Mouse (Mus musculus) limb, embryonic 12.5 days (tissue): ENCODE measurements at regions not wholly inside any gene's neighbourhood (a gene's known extent, or its start where the extent isn't known, plus 50 kb on each side); places are given as distances from the start of the nearest gene placed in this dataset.

Experiments used
- ATAC-seq: fragments of 200-750 bp; cut with Nextera tagmentation; 2 replicates; pipeline ENCODE4 v1.8.0; 2017; ENCODE audit warnings: low read depth, moderate TSS enrichment; ENCODE audit not compliant: insufficient number of reproducible peaks, insufficient read depth, low FRiP score, low TSS enrichment
- H3K27ac ChIP-seq: fragments of 300-500 bp; sonication (generic); 2 replicates; pipeline ENCODE4 v1.5.1; 2016; ENCODE audit warnings: mild to moderate bottlenecking, moderate library complexity
- H3K27me3 ChIP-seq: fragments of 300-500 bp; sonication (generic); 2 replicates; pipeline ENCODE4 v1.6.1; 2016; ENCODE audit warnings: mild to moderate bottlenecking, moderate library complexity
- H3K36me3 ChIP-seq: fragments of 300-500 bp; sonication (generic); 2 replicates; pipeline ENCODE4 v1.6.1; 2016; ENCODE audit warnings: mild to moderate bottlenecking, moderate library complexity
- H3K4me1 ChIP-seq: fragments of 300-500 bp; sonication (generic); replicated peaks from 2 replicates; pipeline ENCODE4 v1.6.1; 2016
- H3K4me2 ChIP-seq: fragments of 300-500 bp; sonication (generic); 2 replicates; pipeline ENCODE4 v1.6.1; 2016; ENCODE audit warnings: mild to moderate bottlenecking, moderate library complexity
- H3K4me3 ChIP-seq: fragments of 300-500 bp; sonication (generic); replicated peaks from 2 replicates; pipeline ENCODE4 v1.5.1; 2016; ENCODE audit warnings: mild to moderate bottlenecking
- H3K9ac ChIP-seq: fragments of 300-500 bp; sonication (generic); replicated peaks from 2 replicates; pipeline ENCODE4 v1.6.1; 2016; ENCODE audit warnings: mild to moderate bottlenecking, moderate library complexity
- H3K9me3 ChIP-seq: fragments of 300-500 bp; sonication (generic); 2 replicates; pipeline ENCODE4 v1.6.1; 2016; ENCODE audit warnings: mild to moderate bottlenecking, moderate library complexity
- WGBS: fragments of 180-500 bp; shearing (Covaris S2); methylation state at CpG from one replicate; pipeline ENCODE4 v1.1.7; 2016; 5-methylcytosine and 5-hydroxymethylcytosine counted together

DNA sequence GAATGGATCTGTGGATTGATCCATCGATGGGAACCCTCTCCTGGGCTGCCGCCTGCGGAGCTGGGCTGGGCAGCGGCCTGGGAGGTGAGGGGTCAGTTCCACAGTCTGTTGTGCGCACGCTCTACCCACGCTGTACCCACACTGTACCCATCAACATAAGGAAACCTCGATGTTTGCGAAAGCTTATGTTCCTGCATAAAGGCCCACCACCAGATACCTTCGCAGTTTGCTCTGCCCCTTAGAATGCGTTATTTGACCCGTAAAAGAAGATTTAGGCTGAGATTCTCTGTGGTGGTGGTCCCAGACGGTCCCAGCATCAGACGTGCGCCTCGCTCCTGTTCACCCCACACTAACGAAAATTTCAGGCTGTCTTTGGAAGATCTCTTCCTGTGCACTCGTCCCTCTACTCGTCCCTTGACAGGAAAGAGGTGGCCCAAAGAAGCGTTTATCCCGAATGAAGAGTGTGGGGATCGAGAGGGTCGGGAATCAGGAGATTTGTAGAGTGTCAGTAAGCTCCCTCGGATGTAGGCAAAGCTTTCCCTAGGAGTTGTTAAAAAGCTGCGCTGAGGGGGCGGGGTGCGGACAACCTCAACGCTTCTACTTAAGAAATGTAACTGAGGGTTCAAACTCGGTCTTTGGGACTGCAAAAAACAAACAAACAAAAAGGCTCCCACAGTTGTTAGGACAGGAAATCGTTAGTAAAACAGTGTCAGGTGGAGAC, 123.9 kb downstream of the Tmem161b start:
- Histone ChIP-seq H3K27me3 (peaks cover 50% of the 10 kb centered on the region), H3K9ac (no peak overlapping the region), H3K27ac (no peak overlapping the region), H3K4me1 (peaks cover 8% of the 10 kb centered on the region), H3K4me3 (no peak overlapping the region), H3K9me3 (no peaks in the 10 kb centered on the region), H3K36me3 (no peaks in the 10 kb centered on the region), H3K4me2 (no peak overlapping the region)
- ATAC-seq = no peak
- WGBS = under 1% methylated on average over 30 of the region's 30 CpGs

DNA sequence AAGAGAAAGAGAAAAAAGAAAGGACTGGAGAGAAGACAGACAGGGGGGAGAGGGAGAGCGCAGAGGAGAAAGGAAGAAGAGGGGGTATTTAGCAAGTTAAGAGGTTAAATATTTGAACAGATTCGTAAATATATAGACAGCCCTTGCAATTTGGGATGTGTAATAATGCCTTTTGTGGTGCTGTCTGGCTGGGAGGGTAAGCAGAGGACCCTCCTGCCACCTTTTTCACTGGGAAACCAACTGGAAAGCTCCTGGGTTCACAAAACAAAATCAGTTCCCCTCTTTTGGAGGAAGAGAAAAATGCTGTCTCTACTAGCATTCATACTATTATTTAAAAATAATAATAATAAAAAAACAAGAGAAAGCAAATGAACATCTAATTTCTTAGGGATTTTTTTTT, 124.5 kb downstream of the Tmem161b start:
- H3K9ac ChIP-seq = no peak overlapping the region
- no peaks in the 10 kb centered on the region for H3K36me3 ChIP-seq
- H3K27ac ChIP-seq = no peak overlapping the region
- H3K4me2 ChIP-seq = no peak overlapping the region
- 0% methylated on average over 2 of the region's 2 CpGs for WGBS
- no peak overlapping the region for H3K4me3 ChIP-seq
- no peaks in the 10 kb centered on the region for H3K9me3 ChIP-seq
- peaks cover 8% of the 10 kb centered on the region for H3K4me1 ChIP-seq
- no peak for ATAC-seq
- peaks cover 47% of the 10 kb centered on the region for H3K27me3 ChIP-seq

DNA sequence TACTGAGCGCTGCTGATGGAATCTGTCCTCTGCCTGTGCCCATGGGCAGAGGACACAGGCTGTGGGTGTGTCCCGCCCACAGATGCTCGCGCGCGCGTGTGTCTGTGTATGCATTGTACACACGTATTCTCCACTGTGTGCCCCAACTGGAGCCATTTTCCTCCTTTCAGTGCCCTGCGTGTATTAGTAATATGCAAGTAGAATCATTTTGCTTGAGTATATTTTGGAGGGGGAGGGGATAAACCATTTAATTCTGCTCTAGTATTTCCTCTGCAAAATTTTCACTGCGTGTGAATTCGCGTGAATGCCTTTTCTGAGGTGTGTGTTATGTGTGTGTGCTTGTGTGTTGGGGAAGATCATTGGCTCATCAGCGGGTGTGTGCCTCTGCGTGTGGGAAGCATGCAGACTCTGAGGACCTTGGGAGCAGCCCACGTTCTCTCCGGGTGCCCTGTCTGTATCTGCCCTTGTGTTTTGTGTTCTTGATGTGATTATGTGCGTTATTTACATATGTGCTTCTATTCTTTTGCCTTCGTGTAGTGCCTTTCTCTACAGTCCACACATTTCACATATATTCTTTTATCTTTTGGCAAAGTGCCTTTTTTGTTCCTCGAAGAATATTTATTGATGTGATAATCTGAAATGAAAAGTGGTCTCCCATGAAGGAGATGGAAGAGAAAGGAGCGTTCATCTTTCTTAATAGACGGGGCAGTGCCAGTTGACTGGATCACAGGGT, 125.3 kb downstream of the Tmem161b start:
- Histone ChIP-seq H3K9ac (no peak overlapping the region), H3K4me3 (peak overlapping the region; percentile 8; the same call in 1 of the 2 replicates)

DNA sequence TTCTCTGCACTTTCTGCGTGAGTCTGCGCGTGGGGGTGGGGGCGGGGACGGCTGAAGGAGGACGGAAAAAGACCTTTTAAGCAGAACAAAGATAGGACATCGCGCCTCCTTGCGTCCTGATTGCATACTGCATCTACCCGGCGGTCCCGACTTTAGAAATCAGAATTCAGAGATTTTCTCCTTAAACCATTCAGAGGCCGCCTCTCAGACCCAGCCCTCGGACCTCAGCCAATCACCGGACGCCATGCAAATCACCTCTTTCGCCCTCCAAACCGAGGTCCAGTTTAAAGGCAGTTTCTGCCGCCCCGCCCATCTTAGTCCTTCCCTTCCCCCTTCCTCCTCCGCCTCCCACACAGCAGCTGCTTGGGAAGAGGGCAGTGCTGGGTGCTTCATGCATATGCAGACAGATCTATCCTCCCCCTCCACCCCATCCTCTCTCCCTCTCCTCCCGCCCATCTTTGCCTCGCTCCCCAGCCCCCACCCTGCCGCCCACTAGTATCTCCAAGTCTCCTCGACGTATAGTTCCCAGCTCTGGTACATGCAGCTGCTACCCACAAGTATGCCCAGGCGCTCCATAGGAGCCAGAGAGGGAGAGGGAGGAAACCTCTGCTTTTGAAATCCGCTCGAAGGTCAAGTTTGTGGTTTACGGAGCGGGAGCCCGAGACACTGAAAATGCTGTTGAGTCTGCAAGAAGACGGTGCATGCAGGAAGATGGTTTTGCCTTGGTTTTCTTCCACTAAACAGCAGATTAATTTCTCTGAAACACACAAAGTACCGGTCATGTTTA, 126.0 kb downstream of the Tmem161b start:
- peak overlapping the region; percentile 27; the same call in 1 of the 2 replicates for H3K9ac ChIP-seq
- peak overlapping the region; percentile 44 for H3K4me3 ChIP-seq
- ATAC-seq = peak; percentile 98
- no peaks in the 10 kb centered on the region for H3K36me3 ChIP-seq
- peaks cover 8% of the 10 kb centered on the region for H3K4me1 ChIP-seq
- WGBS = under 1% methylated on average over 34 of the region's 34 CpGs
- H3K9me3 ChIP-seq = no peaks in the 10 kb centered on the region
- H3K27ac ChIP-seq = peak overlapping the region; percentile 29; the same call in 1 of the 2 replicates
- H3K4me2 ChIP-seq = peak overlapping the region; percentile 79
- H3K27me3 ChIP-seq = peaks cover 40% of the 10 kb centered on the region

More for the DNA sequence above, 125.3 kb downstream of the Tmem161b start:
- ATAC-seq = no peak
- WGBS = 1% methylated on average over 21 of the region's 21 CpGs
- no peaks in the 10 kb centered on the region for H3K9me3 ChIP-seq
- H3K4me2 ChIP-seq = peak overlapping the region; percentile 79
- no peaks in the 10 kb centered on the region for H3K36me3 ChIP-seq
- peaks cover 42% of the 10 kb centered on the region for H3K27me3 ChIP-seq
- H3K27ac ChIP-seq = no peak overlapping the region
- H3K4me1 ChIP-seq = peaks cover 8% of the 10 kb centered on the region

DNA sequence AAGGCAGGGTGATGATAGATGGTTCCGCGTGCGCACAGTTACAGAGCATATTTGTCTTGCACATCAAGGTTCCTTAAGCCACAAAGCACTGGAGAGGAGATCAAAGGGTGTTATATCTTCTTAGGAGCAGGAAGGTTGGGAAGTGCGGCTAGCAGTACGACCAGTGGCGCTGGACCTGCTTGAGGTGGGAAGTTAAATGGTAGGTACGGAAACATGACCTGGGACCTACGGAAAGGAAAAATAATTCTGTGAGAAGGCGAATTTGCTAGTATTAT, 126.5 kb downstream of the Tmem161b start:
- Histone ChIP-seq H3K4me3 (peak overlapping the region; percentile 44), H3K27me3 (peaks cover 34% of the 10 kb centered on the region), H3K4me2 (peak overlapping the region; percentile 79), H3K4me1 (peaks cover 8% of the 10 kb centered on the region), H3K27ac (peak overlapping the region; percentile 29; the same call in 1 of the 2 replicates), H3K9ac (peak overlapping the region; percentile 27; the same call in 1 of the 2 replicates), H3K9me3 (no peaks in the 10 kb centered on the region), H3K36me3 (no peaks in the 10 kb centered on the region)
- under 1% methylated on average over 9 of the region's 9 CpGs for WGBS
- 0 out of 2 replicates have a peak, but pooled peaks have one; percentile 38 for ATAC-seq

DNA sequence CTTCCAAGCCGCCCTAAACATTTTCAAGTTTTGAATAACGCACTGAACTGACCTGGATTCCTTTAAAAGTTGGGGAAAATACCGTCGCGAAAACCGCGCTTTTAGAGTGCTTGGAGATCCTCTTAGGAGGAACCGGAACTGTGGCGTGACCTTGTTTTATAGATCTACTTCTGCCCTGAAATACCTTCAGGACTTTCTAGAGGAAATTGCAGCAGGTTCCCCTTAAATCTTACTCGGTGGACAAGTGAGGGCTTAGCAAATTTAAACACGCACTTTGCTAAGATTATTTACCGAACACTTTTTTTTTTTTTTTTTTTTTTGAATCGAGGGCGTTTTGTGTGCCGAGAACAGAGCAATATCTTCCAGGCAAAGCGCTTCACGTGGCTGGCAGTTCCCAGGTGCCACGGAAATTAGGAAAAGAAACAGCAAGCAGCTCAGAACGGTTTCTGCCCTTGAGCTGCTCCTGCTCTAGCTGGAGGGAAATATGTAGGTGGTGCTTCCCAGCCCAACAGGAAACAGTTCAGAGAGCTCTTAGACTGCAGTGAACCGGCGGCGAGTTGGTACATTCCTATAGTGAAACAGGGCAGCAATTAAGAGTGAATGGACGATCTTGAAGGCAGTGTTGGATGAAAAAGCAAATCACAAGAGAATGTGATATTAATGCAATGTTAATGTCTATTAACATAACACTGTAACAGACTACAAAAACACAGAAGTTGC, 127.1 kb downstream of the Tmem161b start:
- peaks cover 8% of the 10 kb centered on the region for H3K4me1 ChIP-seq
- peaks cover 29% of the 10 kb centered on the region for H3K27me3 ChIP-seq
- H3K27ac ChIP-seq = no peak overlapping the region
- under 1% methylated on average over 23 of the region's 23 CpGs for WGBS
- H3K9me3 ChIP-seq = no peaks in the 10 kb centered on the region
- peak overlapping the region; percentile 79 for H3K4me2 ChIP-seq
- peak overlapping the region; percentile 18; the same call in 1 of the 2 replicates for H3K9ac ChIP-seq
- no peak for ATAC-seq
- H3K36me3 ChIP-seq = no peaks in the 10 kb centered on the region
- H3K4me3 ChIP-seq = peak overlapping the region; percentile 44

DNA sequence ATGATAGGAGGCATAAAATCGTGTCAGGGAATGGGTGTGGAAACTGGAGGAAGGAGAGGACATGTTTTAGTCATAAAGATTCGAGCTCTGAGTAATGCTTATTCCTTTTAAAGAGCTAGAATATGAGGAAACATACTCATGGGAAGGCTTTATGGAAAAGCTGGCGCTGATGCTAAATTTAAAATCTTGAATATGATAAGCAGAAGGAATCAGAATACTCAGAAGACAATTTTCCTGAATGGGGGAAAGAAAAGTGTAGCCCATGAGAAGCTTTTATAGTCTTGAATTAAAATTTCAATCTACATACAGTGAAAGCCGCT, 127.6 kb downstream of the Tmem161b start:
- H3K9me3 ChIP-seq = no peaks in the 10 kb centered on the region
- H3K9ac ChIP-seq = no peak overlapping the region
- H3K4me1 ChIP-seq = peaks cover 8% of the 10 kb centered on the region
- H3K36me3 ChIP-seq = no peaks in the 10 kb centered on the region
- peak overlapping the region; percentile 79 for H3K4me2 ChIP-seq
- H3K4me3 ChIP-seq = peak overlapping the region; percentile 44
- ATAC-seq = no peak
- 45% methylated on average over 4 of the region's 4 CpGs for WGBS
- no peak overlapping the region for H3K27ac ChIP-seq
- peaks cover 26% of the 10 kb centered on the region for H3K27me3 ChIP-seq

DNA sequence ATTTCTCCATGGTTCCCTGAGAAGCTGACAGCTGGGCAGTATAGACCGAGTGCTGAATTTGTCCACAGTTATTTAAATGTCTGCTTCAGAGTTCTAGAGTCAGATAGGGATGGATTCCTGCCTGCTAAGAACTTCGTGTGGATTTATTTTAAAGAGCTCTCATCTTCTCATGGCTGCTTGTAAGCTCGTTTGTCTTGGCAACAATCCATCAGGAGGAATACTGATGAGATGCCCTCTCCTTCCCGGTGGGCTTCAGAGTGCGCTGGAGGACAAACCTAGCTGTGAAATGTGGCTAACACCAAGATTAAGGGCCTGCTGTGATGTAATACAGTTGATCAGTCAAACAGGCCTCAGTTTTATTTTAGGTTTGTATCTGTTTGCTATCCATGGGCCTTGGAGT, 128.7 kb downstream of the Tmem161b start:
- H3K27ac ChIP-seq = no peak overlapping the region

DNA sequence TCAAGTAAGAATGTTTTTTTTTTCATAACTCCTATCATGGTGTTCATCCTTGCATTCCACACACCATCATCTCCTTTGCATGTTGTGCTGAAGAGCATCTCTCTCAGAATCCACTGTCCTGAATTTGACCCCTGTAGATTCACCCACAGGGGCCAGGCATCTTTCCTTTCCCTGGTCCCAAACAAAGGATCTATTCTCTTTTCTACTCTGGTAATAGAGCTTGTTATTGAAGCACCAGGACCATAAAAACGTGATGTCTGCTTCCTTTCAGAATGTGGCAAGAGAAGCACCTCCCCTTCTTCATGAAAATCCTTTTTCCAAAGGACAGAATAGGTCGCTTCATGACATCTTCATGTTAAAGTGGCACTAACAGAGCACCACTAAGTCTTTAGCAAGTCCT, 134.4 kb downstream of the Tmem161b start:
- H3K4me3 ChIP-seq = no peak overlapping the region
- no peaks in the 10 kb centered on the region for H3K4me1 ChIP-seq
- H3K9ac ChIP-seq = no peak overlapping the region
- WGBS = 50% methylated on average over 2 of the region's 2 CpGs
- H3K27me3 ChIP-seq = no peaks in the 10 kb centered on the region
- no peaks in the 10 kb centered on the region for H3K9me3 ChIP-seq
- no peaks in the 10 kb centered on the region for H3K36me3 ChIP-seq
- H3K27ac ChIP-seq = no peak overlapping the region
- ATAC-seq = no peak
- no peak overlapping the region for H3K4me2 ChIP-seq

More for the DNA sequence above, 128.7 kb downstream of the Tmem161b start:
- no peak for ATAC-seq
- no peak overlapping the region for H3K4me3 ChIP-seq
- no peak overlapping the region for H3K9ac ChIP-seq
- WGBS = 54% methylated on average over 5 of the region's 5 CpGs
- peaks cover 16% of the 10 kb centered on the region for H3K27me3 ChIP-seq
- H3K4me2 ChIP-seq = no peak overlapping the region
- peaks cover 8% of the 10 kb centered on the region for H3K4me1 ChIP-seq
- no peaks in the 10 kb centered on the region for H3K36me3 ChIP-seq
- H3K9me3 ChIP-seq = no peaks in the 10 kb centered on the region

DNA sequence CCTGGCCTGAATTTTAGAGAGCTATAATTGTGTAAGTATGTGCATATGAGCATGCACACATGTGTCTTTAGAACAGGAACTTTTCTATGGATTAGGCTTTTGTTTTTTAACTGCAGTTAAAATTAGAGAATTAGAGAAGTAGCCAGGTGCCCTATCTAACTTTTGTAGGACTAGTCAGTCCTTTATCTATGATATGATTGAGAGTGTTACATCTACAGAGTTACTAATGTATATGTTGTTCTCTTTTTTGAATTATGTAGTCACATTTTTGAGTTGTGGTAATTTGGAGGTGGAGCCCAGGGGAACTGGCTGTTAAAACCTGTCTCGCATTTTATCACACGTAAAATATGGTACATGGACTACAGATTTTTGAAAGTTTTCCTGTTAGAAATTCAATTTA, 138.4 kb downstream of the Tmem161b start:
- ATAC-seq = no peak
- Histone ChIP-seq H3K36me3 (no peaks in the 10 kb centered on the region), H3K4me2 (no peak overlapping the region), H3K4me3 (no peak overlapping the region), H3K9ac (no peak overlapping the region), H3K4me1 (no peaks in the 10 kb centered on the region), H3K27me3 (no peaks in the 10 kb centered on the region), H3K27ac (no peak overlapping the region), H3K9me3 (no peaks in the 10 kb centered on the region)
- 80% methylated on average over 2 of the region's 2 CpGs for WGBS

DNA sequence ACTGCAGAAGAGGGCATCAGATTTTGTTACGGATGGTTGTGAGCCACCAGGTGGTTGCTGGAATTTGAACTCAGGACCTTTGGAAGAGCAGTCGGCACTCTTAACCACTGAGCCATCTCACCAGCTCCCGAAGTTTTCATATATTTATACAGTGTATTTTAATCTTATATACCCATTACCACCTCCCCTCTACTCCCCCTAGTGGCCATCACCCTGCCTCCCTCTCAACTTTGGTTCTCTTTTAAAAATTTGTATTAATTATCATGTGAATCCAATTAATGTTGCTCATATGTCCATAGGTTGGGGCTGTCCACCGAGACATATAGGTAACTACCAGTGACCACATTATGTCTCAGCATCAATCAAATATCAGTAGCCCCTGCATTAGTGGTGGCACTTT, 142.0 kb downstream of the Tmem161b start:
- no peaks in the 10 kb centered on the region for H3K36me3 ChIP-seq
- WGBS = 88% methylated on average over 4 of the region's 4 CpGs
- no peaks in the 10 kb centered on the region for H3K9me3 ChIP-seq
- H3K27me3 ChIP-seq = no peaks in the 10 kb centered on the region
- no peak overlapping the region for H3K9ac ChIP-seq
- no peak overlapping the region for H3K27ac ChIP-seq
- H3K4me1 ChIP-seq = no peaks in the 10 kb centered on the region
- no peak overlapping the region for H3K4me3 ChIP-seq
- no peak overlapping the region for H3K4me2 ChIP-seq
- ATAC-seq = no peak
